ENCODE assay signal across 10 mouse cellular contexts in the genomic region with DNA sequence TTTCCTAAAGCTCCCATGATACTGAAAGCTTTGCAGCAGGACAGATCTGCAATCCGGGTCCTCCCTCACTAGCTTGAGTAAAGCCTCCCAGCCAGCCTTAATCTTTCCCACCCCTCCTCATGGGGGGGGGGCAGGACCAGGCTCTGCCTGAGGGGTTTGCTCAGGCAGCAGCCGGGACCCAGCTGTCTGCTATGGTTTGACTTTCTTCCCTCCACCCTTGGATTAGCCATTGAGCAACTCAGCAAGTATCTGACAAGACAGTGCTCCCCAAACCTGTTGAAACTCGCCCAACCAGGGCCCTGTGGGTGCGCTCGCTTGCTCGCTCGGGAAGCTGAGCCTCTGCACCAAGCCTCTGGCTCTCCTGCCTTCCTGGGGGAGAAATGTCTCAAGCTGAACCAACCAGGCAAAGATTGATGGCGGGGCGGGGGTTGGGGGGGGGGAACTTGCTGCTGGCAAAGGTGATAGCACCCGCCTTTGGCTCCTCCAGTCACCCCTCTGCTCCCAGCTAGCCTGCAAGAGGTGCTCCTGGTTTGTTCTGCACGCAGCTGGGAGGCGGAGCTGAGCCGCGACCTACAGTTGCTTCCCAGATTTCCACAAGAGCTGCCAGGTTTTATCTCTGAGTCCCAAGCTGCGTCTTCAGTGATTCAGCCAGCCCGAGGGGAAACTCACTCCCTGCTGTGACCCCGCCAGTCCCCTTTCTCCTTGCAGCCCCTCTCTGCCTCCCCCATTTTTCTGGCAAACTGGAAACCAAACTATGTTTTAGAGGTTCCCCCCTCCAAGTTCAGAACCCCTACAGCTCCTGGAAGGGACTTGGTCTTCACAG. TPM values are rescaled to one million over a fixed set of nuclear protein-coding genes. Genes with fewer than 3 reads are reported as not detected.
A peak's percentile ranks its signal among the peaks of the same experiment; 100 is the strongest.
DNase-seq lines count a peak whose midpoint lies in the region; ATAC-seq lines count a peak whose summit lies in the region.
"Had no signal": no experiment of that assay in that cellular context is flagged by ENCODE, and none has a peak within 500 bp of the region (broad histone marks: within the 10 kb centered on the region; RNA-seq: fewer than 3 reads in every experiment).

No protein-coding gene starts in this region.

- no peaks in the 10 kb centered on the region for H3K9me3 ChIP-seq in hindbrain, embryonic 12.5 days (replicated peaks)
- H3K9me3 ChIP-seq in hindbrain, embryonic 13.5 days, result no peaks in the 10 kb centered on the region
- H3K9me3 ChIP-seq in heart, embryonic 13.5 days, result no peaks in the 10 kb centered on the region
- H3K9me3 ChIP-seq in midbrain, embryonic 14.5 days (ENCODE audit: control insufficient read depth, low read length), result no peaks in the 10 kb centered on the region
- H3K9me3 ChIP-seq in midbrain, embryonic 16.5 days (replicated peaks; ENCODE audit: control insufficient read depth, low read length, poor library complexity, severe bottlenecking), result no peaks in the 10 kb centered on the region

- no peak overlapping the region for H3K9ac ChIP-seq in hindbrain, embryonic 12.5 days
- no peak overlapping the region for H3K9ac ChIP-seq in hindbrain, embryonic 13.5 days
- peak overlapping the region; percentile 59; the same call in 1 of the 2 replicates for H3K9ac ChIP-seq in heart, embryonic 13.5 days
- H3K9ac ChIP-seq in midbrain, embryonic 14.5 days (replicated peaks; ENCODE audit: low read length), result no peak overlapping the region
- H3K9ac ChIP-seq in midbrain, embryonic 16.5 days (ENCODE audit: low read depth, low read length), result no peak overlapping the region

- no peaks in the 10 kb centered on the region for H3K36me3 ChIP-seq in hindbrain, embryonic 12.5 days
- H3K36me3 ChIP-seq in hindbrain, embryonic 13.5 days, result no peaks in the 10 kb centered on the region
- no peaks in the 10 kb centered on the region for H3K36me3 ChIP-seq in heart, embryonic 13.5 days
- no peaks in the 10 kb centered on the region for H3K36me3 ChIP-seq in midbrain, embryonic 14.5 days (ENCODE audit: control insufficient read depth, insufficient read depth, low read length)
- H3K36me3 ChIP-seq in midbrain, embryonic 16.5 days (ENCODE audit: control insufficient read depth, insufficient read depth, low read length), result no peaks in the 10 kb centered on the region

- peaks cover 73% of the 10 kb centered on the region for H3K27me3 ChIP-seq in hindbrain, embryonic 12.5 days
- peaks cover 69% of the 10 kb centered on the region for H3K27me3 ChIP-seq in hindbrain, embryonic 13.5 days
- H3K27me3 ChIP-seq in heart, embryonic 13.5 days (replicated peaks), result peaks cover 91% of the 10 kb centered on the region
- H3K27me3 ChIP-seq in midbrain, embryonic 14.5 days (ENCODE audit: control insufficient read depth, insufficient read depth, low read length), result peaks cover 34% of the 10 kb centered on the region
- peaks cover 35% of the 10 kb centered on the region for H3K27me3 ChIP-seq in midbrain, embryonic 16.5 days (ENCODE audit: control insufficient read depth, insufficient read depth, low read depth, low read length)

- DNase-seq in urinary bladder, postnatal 14 days (ENCODE audit: low spot score), result peak; percentile 78
- no peak for DNase-seq in urinary bladder, postnatal 10 days (ENCODE audit: low spot score)
- no peak for DNase-seq in midbrain, embryonic 14.5 days
- DNase-seq in spleen, postnatal 4 days (ENCODE audit: low spot score in 2 of 2), result no peak
- DNase-seq: layer of hippocampus, adult 9-11 months had no signal

- 0 out of 2 replicates have a peak overlapping the region, but pooled peaks have one; percentile 17 for H3K4me2 ChIP-seq in hindbrain, embryonic 12.5 days (replicated peaks)
- no peak overlapping the region; the same call in 1 of the 2 replicates for H3K4me2 ChIP-seq in hindbrain, embryonic 13.5 days
- H3K4me2 ChIP-seq in heart, embryonic 13.5 days, result peak overlapping the region; percentile 36
- no peak overlapping the region for H3K4me2 ChIP-seq in midbrain, embryonic 14.5 days (ENCODE audit: low read length)
- H3K4me2 ChIP-seq in midbrain, embryonic 16.5 days (ENCODE audit: low read length), result no peak overlapping the region

- WGBS in hindbrain, embryonic 12.5 days, result 14% methylated on average over 17 of the region's 17 CpGs
- WGBS in hindbrain, embryonic 13.5 days, result 10% methylated on average over 17 of the region's 17 CpGs
- WGBS in heart, embryonic 13.5 days, result 8% methylated on average over 17 of the region's 17 CpGs
- WGBS in midbrain, embryonic 14.5 days, result 9% methylated on average over 17 of the region's 17 CpGs
- WGBS in midbrain, embryonic 16.5 days, result 12% methylated on average over 17 of the region's 17 CpGs

- no peak overlapping the region for H3K4me3 ChIP-seq in hindbrain, embryonic 12.5 days
- H3K4me3 ChIP-seq in hindbrain, embryonic 13.5 days, result no peak overlapping the region
- H3K4me3 ChIP-seq in heart, embryonic 13.5 days, result peak overlapping the region; percentile 3; the same call in 1 of the 2 replicates
- H3K4me3 ChIP-seq in midbrain, embryonic 14.5 days (replicated peaks; ENCODE audit: low read depth, low read length), result no peak overlapping the region
- H3K4me3 ChIP-seq in midbrain, embryonic 16.5 days (ENCODE audit: low read depth, low read length), result no peak overlapping the region

- H3K27ac ChIP-seq in hindbrain, embryonic 12.5 days, result no peak overlapping the region
- H3K27ac ChIP-seq in hindbrain, embryonic 13.5 days, result no peak overlapping the region
- 0 out of 2 replicates have a peak overlapping the region, but pooled peaks have one; percentile 8 for H3K27ac ChIP-seq in heart, embryonic 13.5 days (replicated peaks)
- H3K27ac ChIP-seq in midbrain, embryonic 14.5 days (replicated peaks; ENCODE audit: low read depth, low read length), result no peak overlapping the region
- no peak overlapping the region for H3K27ac ChIP-seq in midbrain, embryonic 16.5 days (ENCODE audit: low read length)
- H3K27ac ChIP-seq: macrophage had no signal

- ATAC-seq in hindbrain, embryonic 12.5 days (ENCODE audit: low FRiP score), result no peak
- no peak for ATAC-seq in hindbrain, embryonic 13.5 days (ENCODE audit: low FRiP score)
- no peak for ATAC-seq in heart, embryonic 13.5 days (ENCODE audit: extremely low read depth, insufficient number of reproducible peaks, low FRiP score, low TSS enrichment)
- ATAC-seq in midbrain, embryonic 14.5 days (ENCODE audit: low FRiP score, low TSS enrichment), result no peak
- no peak for ATAC-seq in midbrain, embryonic 16.5 days

- H3K4me1 ChIP-seq in hindbrain, embryonic 12.5 days, result peaks cover 29% of the 10 kb centered on the region
- H3K4me1 ChIP-seq in hindbrain, embryonic 13.5 days (replicated peaks), result peaks cover 30% of the 10 kb centered on the region
- H3K4me1 ChIP-seq in heart, embryonic 13.5 days, result peaks cover 34% of the 10 kb centered on the region
- peaks cover 20% of the 10 kb centered on the region for H3K4me1 ChIP-seq in midbrain, embryonic 14.5 days (ENCODE audit: control insufficient read depth, insufficient read depth, low read length)
- peaks cover 24% of the 10 kb centered on the region for H3K4me1 ChIP-seq in midbrain, embryonic 16.5 days (ENCODE audit: control insufficient read depth, insufficient read depth, low read length)

RNA-seq across cellular contexts. Expression of a gene that starts 5.5 kb away (rescaled TPM):
- polyA plus RNA-seq in hindbrain, embryonic 12.5 days (2016; fragmentation: Nextera tagmentation; extraction: Ambion mirVana), result 3.7 and 5.0 TPM in 2 replicates
- polyA plus RNA-seq in hindbrain, embryonic 13.5 days (2015; fragmentation: Nextera tagmentation; extraction: Ambion mirVana), result 1.2 and 1.5 TPM in 2 replicates
- 0.84 and 0.95 TPM in 2 replicates for polyA plus RNA-seq in heart, embryonic 13.5 days (2015; fragmentation: Nextera tagmentation; extraction: Ambion mirVana)
- polyA plus RNA-seq in midbrain, embryonic 14.5 days (2014; fragmentation: Nextera tagmentation; extraction: Ambion mirVana), result 0.94 and 1.4 TPM in 2 replicates
- polyA plus RNA-seq in midbrain, embryonic 16.5 days (2015; fragmentation: Nextera tagmentation; extraction: Ambion mirVana), result 1.6 and 2.7 TPM in 2 replicates
- polyA plus RNA-seq: macrophage had no signal

Comparison
In these comparisons a context has a peak if more than half of its experiments do, and no peak if none do; other contexts are left out.
1. H3K4me2 ChIP-seq: peak in hindbrain, embryonic 12.5 days (single experiment) and heart, embryonic 13.5 days (single experiment); none in hindbrain, embryonic 13.5 days (single experiment), midbrain, embryonic 14.5 days (single experiment) and midbrain, embryonic 16.5 days (single experiment).